Mouse (Mus musculus): Measurements from ENCODE around the gene Kctd11. TPM values are rescaled to one million over a fixed set of nuclear protein-coding genes. Genes with fewer than 3 reads are reported as not detected.
A peak's percentile ranks its signal among the peaks of the same experiment; 100 is the strongest.

Gene Kctd11
- total and polyA plus RNA-seq, 3 experiments: 1.8 to 3.9 (median 2.1) TPM

DNA sequence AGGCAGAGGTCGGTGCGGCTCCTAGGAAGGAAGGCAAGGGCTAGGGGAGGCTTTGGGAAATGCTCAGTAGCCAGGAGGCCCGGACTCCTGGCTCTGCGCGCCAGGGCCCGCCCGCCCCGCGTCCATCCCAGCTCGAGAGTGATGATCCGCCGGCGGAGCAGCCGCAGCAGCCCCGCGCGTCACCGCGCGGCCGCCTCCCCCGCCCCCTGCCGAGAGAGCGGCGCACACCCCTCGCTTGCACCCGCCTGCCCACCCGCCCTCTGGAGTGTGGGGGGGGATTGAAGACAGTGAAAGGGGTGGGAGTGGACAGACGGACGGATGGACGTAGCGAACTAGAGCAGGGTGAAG lies 43.6 kb downstream of the Kctd11 start, which contains the start of gene Nlgn2:
Gene Nlgn2, minus strand, starts transcription at position 181 of the 348 bp plus-strand sequence.
- TF ChIP-seq RCOR1 (conservative IDR thresholded peaks at IDR 0.05; ENCODE audit: low read depth, low read length) (no peak), CHD1 (IDR thresholded peaks at IDR 0.05; ENCODE audit: low read depth, low read length) (no peak), JUND (conservative IDR thresholded peaks at IDR 0.05; ENCODE audit: low read depth, low read length) (no peak), MEF2A (IDR thresholded peaks at IDR 0.05; ENCODE audit: borderline replicate concordance, low read depth, low read length) (no peak), TCF12 (IDR thresholded peaks at IDR 0.05; ENCODE audit: low read depth, low read length) (no peak), GABPA (IDR thresholded peaks at IDR 0.05; ENCODE audit: insufficient replicate concordance, low read depth, low read length) (no peak), KAT2A (IDR thresholded peaks at IDR 0.05; ENCODE audit: insufficient replicate concordance, low read length) (no peak), MAZ (IDR thresholded peaks at IDR 0.05; ENCODE audit: low read depth, low read length) (0 out of 2 replicates have a peak, but pooled peaks have one; percentile 19), ETS1 (conservative IDR thresholded peaks at IDR 0.05; ENCODE audit: low read depth, low read length) (no peak), MAX (IDR thresholded peaks at IDR 0.05; ENCODE audit: low read length) (no peak), ZMIZ1 (IDR thresholded peaks at IDR 0.05; ENCODE audit: low read depth, low read length) (no peak), POLR2A (IDR thresholded peaks at IDR 0.05; ENCODE audit: low read depth, low read length) (peak; percentile 28; the same call in 1 of the 2 replicates), PAX5 (IDR thresholded peaks at IDR 0.05; ENCODE audit: low read length) (no peak), E2F4 (IDR thresholded peaks at IDR 0.05; ENCODE audit: insufficient replicate concordance, low read depth, low read length) (no peak), NRF1 (IDR thresholded peaks at IDR 0.05; ENCODE audit: low read depth, low read length) (peak; percentile 51), USF2 (conservative IDR thresholded peaks at IDR 0.05; ENCODE audit: low read depth, low read length) (no peak), NELFE (IDR thresholded peaks at IDR 0.05; ENCODE audit: low read depth, low read length) (no peak), HCFC1 (IDR thresholded peaks at IDR 0.05; ENCODE audit: low read depth, low read length) (no peak)
- Histone ChIP-seq H3K4me2 (ENCODE audit: insufficient read depth, low read depth, poor library complexity, severe bottlenecking) (peak within 1 kb of the TSS; percentile 98), H3K9me3 (replicated peaks; ENCODE audit: low read length) (no peaks in the 10 kb centered on the region), H3K27ac (ENCODE audit: insufficient read depth, low read depth) (no peak within 1 kb of the TSS), H3K9ac (ENCODE audit: insufficient read depth, low read depth) (peak within 1 kb of the TSS; percentile 80), H3K4me1 (ENCODE audit: control insufficient read depth in 1 of 2, insufficient read depth in 2 of 2) (peaks cover 10 to 19% of the 10 kb centered on the region in 2 experiments), H3K36me3 (replicated peaks in 1 of 2; ENCODE audit: control insufficient read depth in 1 of 2, insufficient read depth in 1 of 2, low read length in 1 of 2) (peaks cover 3 to 9% of the 10 kb centered on the region in 2 experiments), H3K4me3 (replicated peaks in 1 of 3; ENCODE audit: low read depth in 2 of 3, low read length in 2 of 3, poor library complexity in 1 of 3) (peak within 1 kb of the TSS; percentile 62 to 100 (median 67)), H3K79me2 (replicated peaks; ENCODE audit: control insufficient read depth, extremely low read depth, insufficient read depth, poor library complexity, severe bottlenecking) (no peaks in the 10 kb centered on the region), H3K27me3 (replicated peaks) (peaks cover 32% of the 10 kb centered on the region)
- dilution Hi-C loops (cut with MboI; ENCODE audit: extremely low pct_ligation_motif_present, extremely low pct_unique_long_range_greater_than_20kb, low sequenced_read_pairs): no loop called here
- in situ Hi-C loops (cut with MboI; ENCODE audit: low pct_ligation_motif_present, low pct_unique_long_range_greater_than_20kb, low sequenced_read_pairs): no loop called here
- DNase-seq (ENCODE audit: extremely low read depth): peak; percentile 14

DNA sequence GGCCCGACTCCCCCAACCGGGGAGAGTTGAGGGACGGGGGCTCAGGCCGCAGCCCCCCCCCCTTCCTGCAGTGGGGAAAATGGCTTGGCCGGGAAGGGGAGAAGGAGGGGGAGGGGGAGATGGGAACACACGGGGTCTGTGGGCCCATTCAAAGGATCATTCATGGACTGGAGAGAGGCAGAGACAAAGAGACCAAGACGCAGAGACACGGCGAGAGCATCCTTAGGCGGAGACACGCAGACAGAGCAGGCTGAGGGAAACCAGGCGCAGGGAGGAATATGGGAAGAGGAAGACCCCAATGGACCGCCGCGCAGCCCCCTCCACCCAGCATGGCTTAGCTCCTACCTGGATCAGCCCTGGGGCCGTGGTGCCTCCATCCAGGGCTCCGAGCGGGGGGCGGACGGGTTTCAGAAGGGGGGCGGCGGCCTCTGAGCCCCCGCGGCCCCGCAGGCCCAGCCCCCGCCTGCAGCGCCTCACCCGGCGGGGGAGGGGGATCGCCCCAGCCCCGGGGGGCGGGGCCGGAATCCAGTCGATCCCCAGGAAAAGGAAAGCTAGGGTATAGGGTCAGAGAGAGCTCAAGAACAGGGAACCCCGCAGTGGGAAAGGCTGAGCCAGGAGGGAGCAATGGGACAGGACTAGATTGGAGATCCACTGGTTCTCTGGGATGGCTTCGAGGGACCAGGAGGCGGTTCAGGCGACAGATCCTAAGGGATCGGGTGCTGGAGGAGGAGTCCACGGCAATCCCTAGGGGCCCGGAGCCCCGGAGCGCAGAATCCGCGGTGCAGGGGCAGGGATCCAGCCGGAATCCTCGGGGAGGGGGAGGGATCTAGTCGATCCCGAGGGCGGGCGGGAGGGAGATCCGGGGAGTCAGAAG lies 44.3 kb downstream of the Kctd11 start:
- H3K9me3 ChIP-seq (replicated peaks; ENCODE audit: low read length): no peaks in the 10 kb centered on the region
- no peaks in the 10 kb centered on the region for H3K79me2 ChIP-seq (replicated peaks; ENCODE audit: control insufficient read depth, extremely low read depth, insufficient read depth, poor library complexity, severe bottlenecking)
- H3K4me1 ChIP-seq (ENCODE audit: control insufficient read depth in 1 of 2, insufficient read depth in 2 of 2): peaks cover 10 to 18% of the 10 kb centered on the region in 2 experiments
- peak overlapping the region; percentile 59 to 100 (median 62) for H3K4me3 ChIP-seq (replicated peaks in 1 of 3; ENCODE audit: low read depth in 2 of 3, low read length in 2 of 3, poor library complexity in 1 of 3)
- dilution Hi-C loops (cut with MboI; ENCODE audit: extremely low pct_ligation_motif_present, extremely low pct_unique_long_range_greater_than_20kb, low sequenced_read_pairs) (no loop called here), in situ Hi-C loops (cut with MboI; ENCODE audit: low pct_ligation_motif_present, low pct_unique_long_range_greater_than_20kb, low sequenced_read_pairs) (no loop called here)
- no peak; the same call in 1 of the 2 replicates for TF ChIP-seq HCFC1 (IDR thresholded peaks at IDR 0.05; ENCODE audit: low read depth, low read length)
- TF ChIP-seq MXI1 (IDR thresholded peaks at IDR 0.05; ENCODE audit: low read depth, low read length): no peak
- peak; percentile 47; the same call in 1 of the 2 replicates for TF ChIP-seq CHD2 (IDR thresholded peaks at IDR 0.05; ENCODE audit: low read length)
- TF ChIP-seq RCOR1 (conservative IDR thresholded peaks at IDR 0.05; ENCODE audit: low read depth, low read length): no peak
- TF ChIP-seq USF1 (IDR thresholded peaks at IDR 0.05; ENCODE audit: low read depth, low read length): no peak
- TF ChIP-seq MYC (IDR thresholded peaks at IDR 0.05; ENCODE audit: low read depth, low read length): no peak
- TF ChIP-seq E2F4 (IDR thresholded peaks at IDR 0.05; ENCODE audit: insufficient replicate concordance, low read depth, low read length): no peak
- no peak for TF ChIP-seq EP300 (IDR thresholded peaks at IDR 0.05; ENCODE audit: low read length)
- peaks cover 38% of the 10 kb centered on the region for H3K27me3 ChIP-seq (replicated peaks)
- peak overlapping the region; percentile 66 for H3K9ac ChIP-seq (ENCODE audit: insufficient read depth, low read depth)
- H3K36me3 ChIP-seq (replicated peaks in 1 of 2; ENCODE audit: control insufficient read depth in 1 of 2, insufficient read depth in 1 of 2, low read length in 1 of 2): peaks cover 3 to 9% of the 10 kb centered on the region in 2 experiments
- DNase-seq (ENCODE audit: extremely low read depth): no peak
- H3K4me2 ChIP-seq (ENCODE audit: insufficient read depth, low read depth, poor library complexity, severe bottlenecking): peak overlapping the region; percentile 98
- H3K27ac ChIP-seq (ENCODE audit: insufficient read depth, low read depth): no peak overlapping the region
